In genomic region chr3:100561561-100562175, GRCm38 (mm10) we compare ENCODE assay signal across 24 mouse cellular contexts.
A peak's percentile ranks its signal among the peaks of the same experiment; 100 is the strongest.
DNase-seq lines count a peak whose midpoint lies in the region; ATAC-seq lines count a peak whose summit lies in the region.
"Had no signal": no experiment of that assay in that cellular context is flagged by ENCODE, and none has a peak within 500 bp of the region (broad histone marks: within the 10 kb centered on the region; RNA-seq: fewer than 3 reads in every experiment).

No protein-coding gene starts in this region.

- H3K27me3 ChIP-seq in forebrain, embryonic 12.5 days = no peaks in the 10 kb centered on the region
- H3K27me3 ChIP-seq: CH12.LX; embryonic facial prominence, embryonic 15.5 days; forebrain, embryonic 15.5 days; heart, embryonic 15.5 days; Patski had no signal

- H3K4me1 ChIP-seq in forebrain, embryonic 12.5 days = no peaks in the 10 kb centered on the region
- H3K4me1 ChIP-seq: embryonic facial prominence, embryonic 15.5 days; forebrain, embryonic 10.5 days; forebrain, embryonic 15.5 days had no signal

- WGBS in forebrain, embryonic 12.5 days = 100% methylated on average over 2 of the region's 2 CpGs

- 0 out of 2 replicates have a peak, but pooled peaks have one; percentile 22 for ATAC-seq in megakaryocyte-erythroid progenitor cell, adult 5-6 weeks (replicated peaks; ENCODE audit: low FRiP score, low TSS enrichment, poor library complexity, severe bottlenecking)
- no peak for ATAC-seq in forebrain, embryonic 12.5 days (ENCODE audit: low FRiP score)
- ATAC-seq: forebrain, embryonic 15.5 days; Patski had no signal

- 0 out of 2 replicates have a peak, but pooled peaks cover 9% of the 10 kb centered on the region for H3K36me3 ChIP-seq in forebrain, embryonic 12.5 days (replicated peaks)

- no peak overlapping the region for H3K4me3 ChIP-seq in forebrain, embryonic 12.5 days (replicated peaks)
- H3K4me3 ChIP-seq: embryonic facial prominence, embryonic 15.5 days; erythroblast, embryonic 14.5 days; forebrain, embryonic 10.5 days; forebrain, embryonic 15.5 days; heart, adult 2 months; heart, embryonic 15.5 days had no signal

- H3K4me2 ChIP-seq in forebrain, embryonic 12.5 days = no peak overlapping the region
- H3K4me2 ChIP-seq: embryonic facial prominence, embryonic 15.5 days; forebrain, embryonic 15.5 days; heart, embryonic 11.5 days; heart, embryonic 15.5 days; hindbrain, embryonic 14.5 days had no signal

- H3K9me3 ChIP-seq in forebrain, embryonic 12.5 days = no peaks in the 10 kb centered on the region
- H3K9me3 ChIP-seq: embryonic facial prominence, embryonic 15.5 days; forebrain, embryonic 10.5 days; forebrain, embryonic 15.5 days; heart, embryonic 15.5 days had no signal

- H3K9ac ChIP-seq in forebrain, embryonic 12.5 days = no peak overlapping the region
- H3K9ac ChIP-seq: embryonic facial prominence, embryonic 15.5 days; forebrain, embryonic 15.5 days; heart, embryonic 15.5 days; hindbrain, embryonic 14.5 days had no signal

- no peak overlapping the region for H3K27ac ChIP-seq in forebrain, embryonic 12.5 days
- H3K27ac ChIP-seq: embryonic facial prominence, embryonic 15.5 days; forebrain, embryonic 10.5 days; forebrain, embryonic 15.5 days; heart, adult 2 months; heart, embryonic 15.5 days; hindbrain, embryonic 14.5 days had no signal

- peak; percentile 35 for DNase-seq in thymus, postnatal 14 days
- no peak for DNase-seq in thymus, postnatal 4 days
- DNase-seq in T-cell, adult 2 months (ENCODE audit: low spot score) = peak; percentile 47
- no peak for DNase-seq in spleen, adult 18-20 months
- DNase-seq in testis, postnatal 10 days (ENCODE audit: low spot score) = no peak
- DNase-seq: adrenal gland, adult 8-10 months; adrenal gland, postnatal 36 days; cerebellum, adult 8-10 months; cerebellum, postnatal 14 days; embryo, embryonic 11 days; gastrocnemius, postnatal 14 days; heart, adult 2 months; heart, postnatal 14 days had no signal

Comparison
In these comparisons a context has a peak if more than half of its experiments do, and no peak if none do; other contexts are left out.
1. DNase-seq: peak in thymus, postnatal 14 days (single experiment) and T-cell, adult 2 months (single experiment); none in thymus, postnatal 4 days (single experiment), spleen, adult 18-20 months (0 of 2) and testis, postnatal 10 days (single experiment).